Mouse (Mus musculus) neural tube, embryonic 15.5 days (tissue): ENCODE measurements at regions not wholly inside any gene's neighbourhood (a gene's known extent, or its start where the extent isn't known, plus 50 kb on each side); places are given as distances from the start of the nearest gene placed in this dataset.
"Not testable (repeated sequence)": the region's sequence is repeated elsewhere in the genome, so short reads cannot be mapped to it uniquely, and the experiment has no call there.

ENCODE experiments used
- ATAC-seq: fragments of 200-750 bp; cut with Nextera tagmentation; 2 replicates; pipeline ENCODE4 v1.8.0; 2017; ENCODE audit warnings: mild to moderate bottlenecking, moderate TSS enrichment, moderate library complexity; ENCODE audit not compliant: low FRiP score
- H3K27ac ChIP-seq: fragments of 300-500 bp; sonication (generic); replicated peaks from 2 replicates; pipeline ENCODE4 v1.5.1; 2015; ENCODE audit warnings: mild to moderate bottlenecking, inconsistent platforms
- H3K27me3 ChIP-seq: fragments of 300-500 bp; sonication (generic); replicated peaks from 2 replicates; pipeline ENCODE4 v1.6.1; 2015; ENCODE audit warnings: inconsistent platforms
- H3K36me3 ChIP-seq: fragments of 300-500 bp; sonication (generic); 2 replicates; pipeline ENCODE4 v1.6.1; 2015; ENCODE audit warnings: inconsistent platforms
- H3K4me1 ChIP-seq: fragments of 300-500 bp; sonication (generic); 2 replicates; pipeline ENCODE4 v1.6.1; 2015; ENCODE audit warnings: inconsistent platforms
- H3K4me2 ChIP-seq: fragments of 300-500 bp; sonication (generic); 2 replicates; pipeline ENCODE4 v1.6.1; 2015; ENCODE audit warnings: inconsistent platforms, mild to moderate bottlenecking, moderate library complexity
- H3K4me3 ChIP-seq: fragments of 300-500 bp; sonication (generic); replicated peaks from 2 replicates; pipeline ENCODE4 v1.5.1; 2015; ENCODE audit warnings: mild to moderate bottlenecking, inconsistent platforms
- H3K9ac ChIP-seq: fragments of 300-500 bp; sonication (generic); replicated peaks from 2 replicates; pipeline ENCODE4 v1.6.1; 2015; ENCODE audit warnings: mild to moderate bottlenecking, inconsistent platforms
- H3K9me3 ChIP-seq: fragments of 300-500 bp; sonication (generic); replicated peaks from 2 replicates; pipeline ENCODE4 v1.6.1; 2016; ENCODE audit warnings: inconsistent platforms
- WGBS: fragments of 180-500 bp; shearing (Covaris S2); methylation state at CpG from one replicate; pipeline ENCODE4 v1.1.7; 2015; ENCODE audit warnings: mixed read lengths; 5-methylcytosine and 5-hydroxymethylcytosine counted together

GRCm38 (mm10) chr16:9030717-9031116, 200.8 kb downstream of the 1810013L24Rik start:
- Histone ChIP-seq H3K4me3 (no peak overlapping the region), H3K4me1 (no peaks in the 10 kb centered on the region), H3K9me3 (no peaks in the 10 kb centered on the region), H3K27me3 (no peaks in the 10 kb centered on the region), H3K4me2 (no peak overlapping the region), H3K27ac (no peak overlapping the region), H3K36me3 (no peaks in the 10 kb centered on the region), H3K9ac (no peak overlapping the region)
- ATAC-seq = no peak
- WGBS = 83% methylated on average over 4 of the region's 4 CpGs

- no peak overlapping the region for H3K9ac ChIP-seq
- no peaks in the 10 kb centered on the region for H3K27me3 ChIP-seq
- no peak overlapping the region for H3K4me3 ChIP-seq
- H3K9me3 ChIP-seq = no peaks in the 10 kb centered on the region
- no peaks in the 10 kb centered on the region for H3K36me3 ChIP-seq
- H3K4me1 ChIP-seq = no peaks in the 10 kb centered on the region
- 83% methylated on average over 6 of the region's 6 CpGs for WGBS
- H3K27ac ChIP-seq = no peak overlapping the region
- no peak overlapping the region for H3K4me2 ChIP-seq
- ATAC-seq = no peak
Measured at GRCm38 (mm10) chr16:9043271-9043670, 213.4 kb downstream of the 1810013L24Rik start.

- ATAC-seq = no peak
- H3K36me3 ChIP-seq = no peaks in the 10 kb centered on the region
- no peaks in the 10 kb centered on the region for H3K27me3 ChIP-seq
- no peak overlapping the region for H3K27ac ChIP-seq
- H3K4me2 ChIP-seq = no peak overlapping the region
- 96% methylated on average over 2 of the region's 2 CpGs for WGBS
- H3K4me3 ChIP-seq = no peak overlapping the region
- no peak overlapping the region for H3K9ac ChIP-seq
- H3K9me3 ChIP-seq = no peaks in the 10 kb centered on the region
- H3K4me1 ChIP-seq = no peaks in the 10 kb centered on the region
Measured at GRCm38 (mm10) chr16:9046864-9047263, 217.0 kb downstream of the 1810013L24Rik start.

- Histone ChIP-seq H3K27me3 (no peaks in the 10 kb centered on the region), H3K4me1 (no peaks in the 10 kb centered on the region), H3K36me3 (no peaks in the 10 kb centered on the region), H3K27ac (no peak overlapping the region), H3K9ac (no peak overlapping the region), H3K4me3 (no peak overlapping the region), H3K9me3 (no peaks in the 10 kb centered on the region), H3K4me2 (no peak overlapping the region)
- ATAC-seq = no peak
- 41% methylated on average over 4 of the region's 4 CpGs for whole genome bisulfite sequencing
Measured at GRCm38 (mm10) chr16:9054415-9054814, 224.5 kb downstream of the 1810013L24Rik start.

GRCm38 (mm10) chr16:9056430-9056829, 226.5 kb downstream of the 1810013L24Rik start:
- Histone ChIP-seq H3K4me1 (no peaks in the 10 kb centered on the region), H3K27me3 (no peaks in the 10 kb centered on the region), H3K27ac (no peak overlapping the region), H3K9me3 (no peaks in the 10 kb centered on the region), H3K4me2 (no peak overlapping the region), H3K9ac (no peak overlapping the region), H3K4me3 (no peak overlapping the region), H3K36me3 (no peaks in the 10 kb centered on the region)
- 84% methylated on average over 3 of the region's 3 CpGs for WGBS
- ATAC-seq = no peak

- H3K27me3 ChIP-seq = no peaks in the 10 kb centered on the region
- H3K4me3 ChIP-seq = no peak overlapping the region
- no peak overlapping the region for H3K27ac ChIP-seq
- H3K9ac ChIP-seq = no peak overlapping the region
- H3K9me3 ChIP-seq = no peaks in the 10 kb centered on the region
- H3K36me3 ChIP-seq = no peaks in the 10 kb centered on the region
- 85% methylated on average over 4 of the region's 4 CpGs for WGBS
- ATAC-seq = no peak
- H3K4me2 ChIP-seq = no peak overlapping the region
- H3K4me1 ChIP-seq = no peaks in the 10 kb centered on the region
Measured at GRCm38 (mm10) chr16:9071526-9071925, 241.6 kb downstream of the 1810013L24Rik start.

GRCm38 (mm10) chr16:9071956-9072355, 242.1 kb downstream of the 1810013L24Rik start:
- H3K9ac ChIP-seq, H3K4me3 ChIP-seq, H3K36me3 ChIP-seq, H3K27me3 ChIP-seq, H3K9me3 ChIP-seq, H3K4me1 ChIP-seq, H3K27ac ChIP-seq, H3K4me2 ChIP-seq, ATAC-seq: not testable (repeated sequence)
- WGBS = 89% methylated on average over 5 of the region's 5 CpGs

GRCm38 (mm10) chr16:9074295-9074694, 244.4 kb downstream of the 1810013L24Rik start:
- Histone ChIP-seq H3K9me3 (no peaks in the 10 kb centered on the region), H3K27ac (no peak overlapping the region), H3K4me2 (no peak overlapping the region), H3K9ac (no peak overlapping the region), H3K4me1 (no peaks in the 10 kb centered on the region), H3K4me3 (no peak overlapping the region), H3K27me3 (no peaks in the 10 kb centered on the region), H3K36me3 (no peaks in the 10 kb centered on the region)
- no peak for ATAC-seq
- WGBS = 91% methylated on average over 4 of the region's 4 CpGs

GRCm38 (mm10) chr16:9077451-9077850, 247.6 kb downstream of the 1810013L24Rik start:
- Histone ChIP-seq H3K9me3 (no peaks in the 10 kb centered on the region), H3K4me2 (no peak overlapping the region), H3K27me3 (no peaks in the 10 kb centered on the region), H3K4me3 (no peak overlapping the region), H3K9ac (no peak overlapping the region), H3K4me1 (no peaks in the 10 kb centered on the region), H3K27ac (no peak overlapping the region), H3K36me3 (no peaks in the 10 kb centered on the region)
- no peak for ATAC-seq
- WGBS = 83% methylated on average over 2 of the region's 2 CpGs

- no peak overlapping the region for H3K4me2 ChIP-seq
- H3K27ac ChIP-seq = no peak overlapping the region
- H3K4me1 ChIP-seq = no peaks in the 10 kb centered on the region
- no peak overlapping the region for H3K9ac ChIP-seq
- no peak for ATAC-seq
- no peak overlapping the region for H3K4me3 ChIP-seq
- no peaks in the 10 kb centered on the region for H3K9me3 ChIP-seq
- WGBS = 51% methylated on average over 4 of the region's 4 CpGs
- no peaks in the 10 kb centered on the region for H3K27me3 ChIP-seq
- H3K36me3 ChIP-seq = no peaks in the 10 kb centered on the region
Measured at GRCm38 (mm10) chr16:9078405-9078942, 248.6 kb downstream of the 1810013L24Rik start.

GRCm38 (mm10) chr16:9083040-9083439, 253.1 kb downstream of the 1810013L24Rik start:
- Histone ChIP-seq H3K27me3 (no peaks in the 10 kb centered on the region), H3K27ac (no peak overlapping the region), H3K4me1 (no peaks in the 10 kb centered on the region), H3K9ac (no peak overlapping the region), H3K4me2 (no peak overlapping the region), H3K36me3 (no peaks in the 10 kb centered on the region), H3K4me3 (no peak overlapping the region), H3K9me3 (no peaks in the 10 kb centered on the region)
- ATAC-seq = no peak
- WGBS = 91% methylated on average over 3 of the region's 3 CpGs

GRCm38 (mm10) chr16:9083740-9084139, 253.8 kb downstream of the 1810013L24Rik start:
- Histone ChIP-seq H3K4me3 (no peak overlapping the region), H3K27ac (no peak overlapping the region), H3K9me3 (no peaks in the 10 kb centered on the region), H3K4me2 (no peak overlapping the region), H3K4me1 (no peaks in the 10 kb centered on the region), H3K27me3 (no peaks in the 10 kb centered on the region), H3K9ac (no peak overlapping the region), H3K36me3 (no peaks in the 10 kb centered on the region)
- WGBS = 62% methylated on average over 2 of the region's 2 CpGs
- ATAC-seq = no peak

- H3K27me3 ChIP-seq = no peaks in the 10 kb centered on the region
- WGBS = 94% methylated on average over 1 of the region's 1 CpGs
- no peaks in the 10 kb centered on the region for H3K9me3 ChIP-seq
- H3K4me2 ChIP-seq = no peak overlapping the region
- no peaks in the 10 kb centered on the region for H3K4me1 ChIP-seq
- H3K4me3 ChIP-seq = no peak overlapping the region
- ATAC-seq = no peak
- H3K36me3 ChIP-seq = no peaks in the 10 kb centered on the region
- no peak overlapping the region for H3K9ac ChIP-seq
- no peak overlapping the region for H3K27ac ChIP-seq
Measured at GRCm38 (mm10) chr16:9084581-9084980, 254.7 kb downstream of the 1810013L24Rik start.
